Mouse (Mus musculus) splenic B cell, adult 2 months (primary cell): ENCODE data around the gene Serpina3m.
A peak's percentile ranks its signal among the peaks of the same experiment; 100 is the strongest.

Experiments used
- DNase-seq: peaks from one replicate; pipeline ENCODE4 v3.0.0-alpha.2; 2011; ENCODE audit warnings: low read depth, low spot score
- H3K27me3 ChIP-seq: 2 replicates; pipeline ENCODE4 v1.6.1; 2012; ENCODE audit warnings: mild to moderate bottlenecking, low read length, moderate library complexity, mixed read lengths; ENCODE audit not compliant: control insufficient read depth, poor library complexity, insufficient read depth, severe bottlenecking
- H3K36me3 ChIP-seq: 2 replicates; pipeline ENCODE4 v1.6.1; 2012; ENCODE audit warnings: mild to moderate bottlenecking, low read length, moderate library complexity, mixed read lengths; ENCODE audit not compliant: control insufficient read depth, poor library complexity, insufficient read depth, severe bottlenecking

The Serpina3m gene

GRCm38 (mm10) chr12:104418340-104419135 is 80.3 kb downstream of the Serpina3m start:
- peak; percentile 72 for DNase-seq
- Histone ChIP-seq H3K27me3 (no peaks in the 10 kb centered on the region), H3K36me3 (no peaks in the 10 kb centered on the region)

- H3K27me3 ChIP-seq: no peaks in the 10 kb centered on the region
- peak; percentile 52 for DNase-seq
- no peaks in the 10 kb centered on the region for H3K36me3 ChIP-seq
These were observed 80.8 kb downstream of the Serpina3m start for GRCm38 (mm10) chr12:104419136-104419462.

GRCm38 (mm10) chr12:104422615-104423392 is 84.5 kb downstream of the Serpina3m start:
- H3K27me3 ChIP-seq: no peaks in the 10 kb centered on the region
- no peak for DNase-seq
- H3K36me3 ChIP-seq: no peaks in the 10 kb centered on the region

GRCm38 (mm10) chr12:104425591-104425990 is 87.3 kb downstream of the Serpina3m start:
- DNase-seq: no peak
- no peaks in the 10 kb centered on the region for H3K36me3 ChIP-seq
- H3K27me3 ChIP-seq: no peaks in the 10 kb centered on the region

GRCm38 (mm10) chr12:104426915-104427314 is 88.6 kb downstream of the Serpina3m start:
- Histone ChIP-seq H3K36me3 (no peaks in the 10 kb centered on the region), H3K27me3 (no peaks in the 10 kb centered on the region; the same call in 1 of the 2 replicates)
- DNase-seq: peak; percentile 53

- no peaks in the 10 kb centered on the region for H3K36me3 ChIP-seq
- no peaks in the 10 kb centered on the region; the same call in 1 of the 2 replicates for H3K27me3 ChIP-seq
- DNase-seq: no peak
These were observed 93.1 kb downstream of the Serpina3m start for GRCm38 (mm10) chr12:104431359-104431758.

GRCm38 (mm10) chr12:104433214-104433613 is 94.9 kb downstream of the Serpina3m start:
- no peak for DNase-seq
- H3K27me3 ChIP-seq: no peaks in the 10 kb centered on the region; the same call in 1 of the 2 replicates
- H3K36me3 ChIP-seq: no peaks in the 10 kb centered on the region

GRCm38 (mm10) chr12:104433951-104434735 is 95.9 kb downstream of the Serpina3m start:
- no peaks in the 10 kb centered on the region; the same call in 1 of the 2 replicates for H3K27me3 ChIP-seq
- no peak for DNase-seq
- H3K36me3 ChIP-seq: no peaks in the 10 kb centered on the region

- Histone ChIP-seq H3K27me3 (no peaks in the 10 kb centered on the region), H3K36me3 (no peaks in the 10 kb centered on the region)
- peak; percentile 43 for DNase-seq
These were observed 101.9 kb downstream of the Serpina3m start for GRCm38 (mm10) chr12:104440087-104440760.

- Histone ChIP-seq H3K36me3 (no peaks in the 10 kb centered on the region), H3K27me3 (no peaks in the 10 kb centered on the region)
- DNase-seq: no peak
These were observed 105.4 kb downstream of the Serpina3m start for GRCm38 (mm10) chr12:104443716-104444115.
